In the genomic region with DNA sequence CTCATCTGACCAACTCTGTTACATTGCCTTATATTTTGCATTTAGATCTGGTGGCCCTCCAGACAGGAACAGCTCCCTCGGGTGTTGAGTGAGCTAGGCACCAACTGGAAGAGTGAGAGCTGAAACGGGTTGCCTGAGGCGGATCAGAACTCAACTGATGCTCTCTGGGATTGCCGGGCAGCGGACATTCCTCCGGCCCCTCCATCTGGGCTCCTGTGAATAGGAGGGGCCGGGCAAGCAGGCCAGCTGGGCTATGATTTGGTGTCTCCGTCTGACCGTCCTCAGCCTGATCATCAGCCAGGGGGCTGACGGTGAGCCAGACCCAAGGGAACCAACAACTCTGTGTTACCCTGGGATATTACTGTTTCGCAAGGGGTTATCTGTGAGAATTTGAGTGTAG, we compare ENCODE assay signal across 12 mouse cellular contexts. TPM values are rescaled to one million over a fixed set of nuclear protein-coding genes. Genes with fewer than 3 reads are reported as not detected.
DNase-seq lines count a peak whose midpoint lies in the region; ATAC-seq lines count a peak whose summit lies in the region.
"Had no signal": no experiment of that assay in that cellular context is flagged by ENCODE, and none has a peak within 500 bp of the region (broad histone marks: within the 10 kb centered on the region; RNA-seq: fewer than 3 reads in every experiment).

No protein-coding gene starts in this region.

- H3K9ac ChIP-seq in forebrain, embryonic 16.5 days (replicated peaks; ENCODE audit: low read depth, low read length): peak overlapping the region; percentile 40
- 0 out of 2 replicates have a peak overlapping the region, but pooled peaks have one; percentile 10 for H3K9ac ChIP-seq in limb, embryonic 13.5 days

- no peak overlapping the region for H3K27ac ChIP-seq in forebrain, embryonic 16.5 days (ENCODE audit: low read length)
- H3K27ac ChIP-seq in limb, embryonic 13.5 days: no peak overlapping the region

- H3K27me3 ChIP-seq in forebrain, embryonic 16.5 days (replicated peaks; ENCODE audit: control insufficient read depth, insufficient read depth, low read length): no peaks in the 10 kb centered on the region
- no peaks in the 10 kb centered on the region for H3K27me3 ChIP-seq in limb, embryonic 13.5 days
- H3K27me3 ChIP-seq: Patski had no signal

- H3K4me3 ChIP-seq in forebrain, embryonic 16.5 days (replicated peaks; ENCODE audit: low read length): peak overlapping the region; percentile 52
- H3K4me3 ChIP-seq in limb, embryonic 13.5 days: peak overlapping the region; percentile 65

- H3K4me1 ChIP-seq in forebrain, embryonic 16.5 days (replicated peaks; ENCODE audit: control insufficient read depth, insufficient read depth, low read length): peaks cover 62% of the 10 kb centered on the region
- H3K4me1 ChIP-seq in limb, embryonic 13.5 days: peaks cover 49% of the 10 kb centered on the region

- peak overlapping the region; percentile 89 for H3K4me2 ChIP-seq in forebrain, embryonic 16.5 days (ENCODE audit: low read length)
- peak overlapping the region; percentile 72 for H3K4me2 ChIP-seq in limb, embryonic 13.5 days (replicated peaks)

- no peaks in the 10 kb centered on the region for H3K9me3 ChIP-seq in forebrain, embryonic 16.5 days (ENCODE audit: control insufficient read depth, low read length)
- H3K9me3 ChIP-seq in limb, embryonic 13.5 days: no peaks in the 10 kb centered on the region

- DNase-seq in embryo, embryonic 10 days (ENCODE audit: low spot score): peak; percentile 51
- no peak for DNase-seq in embryo, embryonic 10.5 days (ENCODE audit: low spot score)
- DNase-seq in retina, embryonic 14.5 days (ENCODE audit: low spot score): peak; percentile 51
- DNase-seq in MN1 (ENCODE audit: low spot score): no peak
- no peak for DNase-seq in left cerebral cortex, adult 11 months (ENCODE audit: low spot score)
- DNase-seq in spleen, postnatal 10 days (ENCODE audit: low spot score in 2 of 2): no peak
- DNase-seq: heart, adult 18-20 months; kidney, postnatal 14 days; right cerebral cortex, postnatal 14 days had no signal

- no peaks in the 10 kb centered on the region for H3K36me3 ChIP-seq in forebrain, embryonic 16.5 days (ENCODE audit: control insufficient read depth, insufficient read depth)
- H3K36me3 ChIP-seq in limb, embryonic 13.5 days: peaks cover 30% of the 10 kb centered on the region

- WGBS in forebrain, embryonic 16.5 days: 18% methylated on average over 11 of the region's 11 CpGs
- 56% methylated on average over 11 of the region's 11 CpGs for WGBS in limb, embryonic 13.5 days

- no peak for ATAC-seq in forebrain, embryonic 16.5 days
- ATAC-seq in limb, embryonic 13.5 days (ENCODE audit: low FRiP score, low read depth): no peak
- ATAC-seq: Patski had no signal

RNA-seq across cellular contexts. Expression of a gene that starts 2.6 kb away (rescaled TPM):
- polyA plus RNA-seq in forebrain, embryonic 16.5 days (2015; fragmentation: Nextera tagmentation; extraction: Ambion mirVana): 60.9 and 89.9 TPM in 2 replicates
- 47.9 and 53.2 TPM in 2 replicates for polyA plus RNA-seq in limb, embryonic 13.5 days (2015; fragmentation: Nextera tagmentation; extraction: Ambion mirVana)

RNA-seq across cellular contexts. Expression of a gene that starts 9.1 kb away (rescaled TPM):
- not detected in 2 replicates for polyA plus RNA-seq in forebrain, embryonic 16.5 days (2015; fragmentation: Nextera tagmentation; extraction: Ambion mirVana)
- polyA plus RNA-seq in limb, embryonic 13.5 days (2015; fragmentation: Nextera tagmentation; extraction: Ambion mirVana): 0.25 and 0.63 TPM in 2 replicates

RNA-seq across cellular contexts. Expression of a gene that starts 15.6 kb away (rescaled TPM):
- polyA plus RNA-seq in forebrain, embryonic 16.5 days (2015; fragmentation: Nextera tagmentation; extraction: Ambion mirVana): 53.4 and 56.8 TPM in 2 replicates
- polyA plus RNA-seq in limb, embryonic 13.5 days (2015; fragmentation: Nextera tagmentation; extraction: Ambion mirVana): 118 and 119 TPM in 2 replicates

RNA-seq across cellular contexts. Expression of a gene that starts 36.4 kb away (rescaled TPM):
- 1.8 and 3.0 TPM in 2 replicates for polyA plus RNA-seq in forebrain, embryonic 16.5 days (2015; fragmentation: Nextera tagmentation; extraction: Ambion mirVana)
- 1.0 and 1.7 TPM in 2 replicates for polyA plus RNA-seq in limb, embryonic 13.5 days (2015; fragmentation: Nextera tagmentation; extraction: Ambion mirVana)

Comparison
In these comparisons a context has a peak if more than half of its experiments do, and no peak if none do; other contexts are left out.
1. DNase-seq: peak in embryo, embryonic 10 days (single experiment) and retina, embryonic 14.5 days (single experiment); none in embryo, embryonic 10.5 days (single experiment), MN1 (single experiment), left cerebral cortex, adult 11 months (single experiment) and spleen, postnatal 10 days (0 of 2).